Mouse (Mus musculus): ENCODE results near the gene Timm10b. TPM values are rescaled to one million over a fixed set of nuclear protein-coding genes. Genes with fewer than 3 reads are reported as not detected.

The Timm10b gene
- polyA plus RNA-seq (2015; fragmentation: Nextera tagmentation; extraction: Ambion mirVana), result 94.4 and 98.5 TPM in 2 replicates

- Histone ChIP-seq H3K27me3 (no peaks in the 10 kb centered on the region), H3K9me3 (replicated peaks) (no peaks in the 10 kb centered on the region), H3K4me2 (peak within 1 kb of the TSS; percentile 96), H3K4me3 (replicated peaks) (peak within 1 kb of the TSS; percentile 76), H3K9ac (peak within 1 kb of the TSS; percentile 67), H3K27ac (replicated peaks) (peak within 1 kb of the TSS; percentile 80), H3K4me1 (replicated peaks) (peaks cover 36% of the 10 kb centered on the region), H3K36me3 (replicated peaks) (peaks cover 24% of the 10 kb centered on the region)
- 0% methylated on average over 2 of the region's 2 CpGs for WGBS (ENCODE audit: insufficient replicate concordance)
- peak; percentile 4; the same call in 1 of the 2 replicates for ATAC-seq (ENCODE audit: insufficient read depth)
These were observed at the start of gene Timm10b for GRCm38 (mm10) chr7:105639756-105640155. Timm10b (plus strand) TSS chr7:105640056.

- Histone ChIP-seq H3K9me3 (replicated peaks) (no peaks in the 10 kb centered on the region), H3K9ac (no peak overlapping the region), H3K4me2 (no peak overlapping the region), H3K4me3 (replicated peaks) (no peak overlapping the region), H3K4me1 (replicated peaks) (no peaks in the 10 kb centered on the region), H3K27ac (replicated peaks) (no peak overlapping the region), H3K36me3 (replicated peaks) (peaks cover 4% of the 10 kb centered on the region; the same call in 1 of the 2 replicates), H3K27me3 (no peaks in the 10 kb centered on the region)
- WGBS (ENCODE audit: insufficient replicate concordance), result 41% methylated on average over 7 of the region's 7 CpGs
- ATAC-seq (ENCODE audit: insufficient read depth), result no peak
These were observed 49.8 kb upstream of the Timm10b start for GRCm38 (mm10) chr7:105590097-105590496.

GRCm38 (mm10) chr7:105602860-105603623 lies 36.8 kb upstream of the Timm10b start:
- 29% methylated on average over 9 of the region's 9 CpGs for WGBS (ENCODE audit: insufficient replicate concordance)
- Histone ChIP-seq H3K9me3 (replicated peaks) (no peaks in the 10 kb centered on the region), H3K36me3 (replicated peaks) (no peaks in the 10 kb centered on the region), H3K4me2 (no peak overlapping the region), H3K27me3 (no peaks in the 10 kb centered on the region), H3K9ac (no peak overlapping the region), H3K4me1 (replicated peaks) (no peaks in the 10 kb centered on the region), H3K27ac (replicated peaks) (no peak overlapping the region), H3K4me3 (replicated peaks) (no peak overlapping the region)
- ATAC-seq (ENCODE audit: insufficient read depth), result 0 out of 2 replicates have a peak, but pooled peaks have one; percentile 40

GRCm38 (mm10) chr7:105608467-105608866 lies 31.4 kb upstream of the Timm10b start:
- H3K27ac ChIP-seq (replicated peaks), result no peak overlapping the region
- ATAC-seq (ENCODE audit: insufficient read depth), result no peak
- no peaks in the 10 kb centered on the region for H3K4me1 ChIP-seq (replicated peaks)
- no peak overlapping the region for H3K4me2 ChIP-seq
- peaks cover 7% of the 10 kb centered on the region for H3K36me3 ChIP-seq (replicated peaks)
- no peak overlapping the region for H3K9ac ChIP-seq
- H3K9me3 ChIP-seq (replicated peaks), result no peaks in the 10 kb centered on the region
- 43% methylated on average over 3 of the region's 3 CpGs for WGBS (ENCODE audit: insufficient replicate concordance)
- no peaks in the 10 kb centered on the region for H3K27me3 ChIP-seq
- no peak overlapping the region for H3K4me3 ChIP-seq (replicated peaks)

DNA sequence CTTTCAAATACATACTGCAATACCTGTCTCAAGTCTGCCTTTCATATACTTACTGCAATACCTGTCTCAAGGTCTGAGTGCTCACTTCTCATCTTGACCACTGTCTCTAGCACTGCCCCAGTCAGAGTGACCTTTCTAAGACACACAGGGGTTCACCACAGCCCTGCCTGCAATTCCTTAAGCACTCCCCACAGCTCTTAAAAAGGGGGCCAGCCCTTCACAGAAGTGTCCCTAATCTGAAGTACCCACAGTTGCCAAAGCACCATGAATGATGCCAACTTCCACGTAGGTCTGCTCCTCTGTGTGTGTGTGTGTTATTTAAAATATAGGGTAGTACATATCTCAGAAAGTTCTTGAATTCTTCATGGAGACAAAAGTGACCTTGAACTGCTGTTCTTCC lies 28.1 kb upstream of the Timm10b start:
- Histone ChIP-seq H3K4me2 (no peak overlapping the region), H3K9ac (no peak overlapping the region), H3K27ac (replicated peaks) (no peak overlapping the region), H3K4me1 (replicated peaks) (no peaks in the 10 kb centered on the region), H3K36me3 (replicated peaks) (peaks cover 7% of the 10 kb centered on the region), H3K9me3 (replicated peaks) (no peaks in the 10 kb centered on the region), H3K4me3 (replicated peaks) (no peak overlapping the region), H3K27me3 (no peaks in the 10 kb centered on the region)
- 49% methylated on average over 1 of the region's 1 CpGs for WGBS (ENCODE audit: insufficient replicate concordance)
- ATAC-seq (ENCODE audit: insufficient read depth), result no peak

- no peak overlapping the region for H3K9ac ChIP-seq
- WGBS (ENCODE audit: insufficient replicate concordance), result 62% methylated on average over 1 of the region's 1 CpGs
These were observed 25.5 kb upstream of the Timm10b start for GRCm38 (mm10) chr7:105614400-105614799.

DNA sequence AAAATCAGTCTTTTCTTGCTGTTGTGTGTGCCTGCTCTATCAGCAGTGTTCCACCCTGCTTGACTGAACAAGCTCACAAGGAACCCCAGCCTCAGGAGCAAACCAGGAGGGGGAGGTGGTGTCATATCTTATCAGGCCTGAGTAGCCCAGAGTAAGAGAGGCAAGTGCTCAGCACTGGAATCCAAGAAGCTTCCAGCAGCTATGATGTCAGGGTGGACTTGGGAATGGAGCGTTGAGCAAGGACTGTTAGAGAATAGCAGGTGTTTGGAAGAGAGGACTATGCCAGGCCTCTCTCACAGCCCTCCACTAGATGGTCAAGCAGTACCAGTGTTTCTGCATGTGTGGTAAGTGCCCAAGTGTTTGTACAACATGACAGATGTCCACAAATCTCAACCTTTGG lies 24.1 kb upstream of the Timm10b start:
- ATAC-seq (ENCODE audit: insufficient read depth), result no peak
- Histone ChIP-seq H3K9me3 (replicated peaks) (no peaks in the 10 kb centered on the region), H3K9ac (no peak overlapping the region), H3K4me3 (replicated peaks) (no peak overlapping the region), H3K36me3 (replicated peaks) (peaks cover 6% of the 10 kb centered on the region), H3K4me2 (no peak overlapping the region), H3K27ac (replicated peaks) (no peak overlapping the region), H3K27me3 (no peaks in the 10 kb centered on the region), H3K4me1 (replicated peaks) (no peaks in the 10 kb centered on the region)
- 56% methylated on average over 1 of the region's 1 CpGs for WGBS (ENCODE audit: insufficient replicate concordance)

More at GRCm38 (mm10) chr7:105614400-105614799, 25.5 kb upstream of the Timm10b start:
- H3K27ac ChIP-seq (replicated peaks), result no peak overlapping the region
- H3K4me3 ChIP-seq (replicated peaks), result no peak overlapping the region
- no peak overlapping the region for H3K4me2 ChIP-seq
- no peak for ATAC-seq (ENCODE audit: insufficient read depth)
- peaks cover 7% of the 10 kb centered on the region for H3K36me3 ChIP-seq (replicated peaks)
- no peaks in the 10 kb centered on the region for H3K9me3 ChIP-seq (replicated peaks)
- no peaks in the 10 kb centered on the region for H3K4me1 ChIP-seq (replicated peaks)
- no peaks in the 10 kb centered on the region for H3K27me3 ChIP-seq

DNA sequence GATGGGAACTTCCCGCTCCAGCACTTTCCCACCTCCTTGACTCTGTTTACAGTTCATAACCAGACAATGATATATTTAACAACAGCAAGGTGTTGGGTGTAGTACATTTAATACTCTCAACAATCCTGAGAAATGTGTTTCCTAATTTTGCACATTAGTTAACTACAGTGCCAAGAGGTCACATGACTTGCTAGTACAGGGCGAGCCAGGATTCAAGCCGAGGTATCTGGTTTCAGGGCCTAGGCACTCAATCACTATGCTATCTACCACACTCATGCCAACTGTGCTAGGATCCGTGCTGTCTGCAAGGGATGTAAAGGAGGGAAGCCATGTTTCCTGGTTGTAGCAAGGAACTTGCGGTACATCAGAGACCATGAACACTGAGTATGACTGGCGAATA lies 23.3 kb upstream of the Timm10b start:
- no peak overlapping the region for H3K4me2 ChIP-seq
- no peak overlapping the region for H3K4me3 ChIP-seq (replicated peaks)
- no peaks in the 10 kb centered on the region; the same call in 1 of the 2 replicates for H3K36me3 ChIP-seq (replicated peaks)
- 64% methylated on average over 6 of the region's 6 CpGs for WGBS (ENCODE audit: insufficient replicate concordance)
- H3K27ac ChIP-seq (replicated peaks), result no peak overlapping the region
- H3K4me1 ChIP-seq (replicated peaks), result no peaks in the 10 kb centered on the region
- H3K9ac ChIP-seq, result no peak overlapping the region
- no peaks in the 10 kb centered on the region for H3K27me3 ChIP-seq
- no peaks in the 10 kb centered on the region for H3K9me3 ChIP-seq (replicated peaks)
- ATAC-seq (ENCODE audit: insufficient read depth), result no peak

DNA sequence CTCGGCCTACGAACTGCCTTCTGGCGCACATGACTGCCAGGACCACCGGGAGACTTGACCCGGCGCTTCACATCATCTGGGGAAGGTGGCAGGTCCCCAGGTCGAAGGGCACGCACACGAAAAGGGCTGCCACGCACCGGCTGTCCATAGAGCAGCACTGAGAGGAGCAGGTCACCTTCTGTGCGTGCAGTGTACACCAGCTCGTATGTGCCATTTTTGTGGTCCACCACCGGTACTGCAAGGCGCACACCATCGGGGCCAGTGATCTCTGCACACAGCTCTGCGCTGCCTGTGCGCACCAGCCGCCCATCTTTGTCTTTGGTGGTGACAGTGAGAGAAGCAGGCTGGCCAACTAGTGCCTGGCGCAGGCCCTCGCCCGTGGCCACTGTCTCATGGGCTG lies 22.0 kb upstream of the Timm10b start:
- Histone ChIP-seq H3K4me1 (replicated peaks) (no peaks in the 10 kb centered on the region), H3K4me3 (replicated peaks) (no peak overlapping the region), H3K4me2 (no peak overlapping the region), H3K9me3 (replicated peaks) (no peaks in the 10 kb centered on the region), H3K27me3 (no peaks in the 10 kb centered on the region), H3K36me3 (replicated peaks) (no peaks in the 10 kb centered on the region; the same call in 1 of the 2 replicates), H3K9ac (no peak overlapping the region), H3K27ac (replicated peaks) (no peak overlapping the region)
- ATAC-seq (ENCODE audit: insufficient read depth), result no peak
- 84% methylated on average over 22 of the region's 22 CpGs for WGBS (ENCODE audit: insufficient replicate concordance)

DNA sequence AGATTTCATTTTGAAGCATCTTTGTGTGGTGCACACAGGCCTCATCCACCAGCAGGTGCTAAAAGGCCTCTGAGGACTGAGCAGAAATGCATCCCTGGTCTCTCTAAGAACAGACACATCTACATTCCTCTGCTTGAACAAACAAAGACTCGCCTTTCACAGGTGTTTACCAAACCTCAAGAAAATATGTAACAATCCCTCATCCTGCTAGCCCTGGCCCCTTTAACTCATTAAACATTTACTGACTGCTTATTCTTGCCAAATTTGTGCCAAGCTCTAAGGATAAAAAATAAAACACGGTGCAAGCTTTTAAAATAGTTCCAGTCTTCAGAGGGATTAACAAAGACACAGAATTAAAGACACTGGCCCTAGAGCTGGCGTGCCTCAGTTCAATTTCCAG lies 20.2 kb upstream of the Timm10b start:
- no peak overlapping the region for H3K4me2 ChIP-seq
- WGBS (ENCODE audit: insufficient replicate concordance), result 68% methylated on average over 3 of the region's 3 CpGs
- no peaks in the 10 kb centered on the region for H3K27me3 ChIP-seq
- no peak overlapping the region for H3K9ac ChIP-seq
- H3K4me3 ChIP-seq (replicated peaks), result no peak overlapping the region
- no peaks in the 10 kb centered on the region for H3K4me1 ChIP-seq (replicated peaks)
- H3K27ac ChIP-seq (replicated peaks), result no peak overlapping the region
- H3K36me3 ChIP-seq (replicated peaks), result no peaks in the 10 kb centered on the region; the same call in 1 of the 2 replicates
- no peaks in the 10 kb centered on the region for H3K9me3 ChIP-seq (replicated peaks)
- no peak for ATAC-seq (ENCODE audit: insufficient read depth)

GRCm38 (mm10) chr7:105621053-105621452 lies 18.8 kb upstream of the Timm10b start:
- Histone ChIP-seq H3K36me3 (replicated peaks) (no peaks in the 10 kb centered on the region; the same call in 1 of the 2 replicates), H3K9me3 (replicated peaks) (no peaks in the 10 kb centered on the region), H3K27ac (replicated peaks) (no peak overlapping the region), H3K4me2 (no peak overlapping the region), H3K4me3 (replicated peaks) (no peak overlapping the region), H3K4me1 (replicated peaks) (no peaks in the 10 kb centered on the region), H3K9ac (no peak overlapping the region), H3K27me3 (no peaks in the 10 kb centered on the region)
- 68% methylated on average over 4 of the region's 4 CpGs for WGBS (ENCODE audit: insufficient replicate concordance)
- no peak for ATAC-seq (ENCODE audit: insufficient read depth)
